Mouse (Mus musculus) hindbrain, embryonic 15.5 days (tissue): Measurements from ENCODE around the gene Hist1h3e. TPM values are rescaled to one million over a fixed set of nuclear protein-coding genes. Genes with fewer than 3 reads are reported as not detected.
"Not testable (repeated sequence)": the region's sequence is repeated elsewhere in the genome, so short reads cannot be mapped to it uniquely, and the experiment has no call there.

Experiments
- ATAC-seq: fragments of 200-750 bp; cut with Nextera tagmentation; 2 replicates; pipeline ENCODE4 v1.8.0; 2017; ENCODE audit warnings: low read depth, moderate number of reproducible peaks, moderate TSS enrichment; ENCODE audit not compliant: low FRiP score
- H3K27ac ChIP-seq: fragments of 300-500 bp; sonication (generic); replicated peaks from 2 replicates; pipeline ENCODE4 v1.5.1; 2015; ENCODE audit warnings: mild to moderate bottlenecking, inconsistent platforms
- H3K27me3 ChIP-seq: fragments of 300-500 bp; sonication (generic); 2 replicates; pipeline ENCODE4 v1.6.1; 2015; ENCODE audit warnings: control low read depth, inconsistent platforms
- H3K36me3 ChIP-seq: fragments of 300-500 bp; sonication (generic); 2 replicates; pipeline ENCODE4 v1.6.1; 2015; ENCODE audit warnings: control low read depth, inconsistent platforms
- H3K4me1 ChIP-seq: fragments of 300-500 bp; sonication (generic); replicated peaks from 2 replicates; pipeline ENCODE4 v1.6.1; 2015; ENCODE audit warnings: control low read depth, inconsistent platforms
- H3K4me2 ChIP-seq: fragments of 300-500 bp; sonication (generic); 2 replicates; pipeline ENCODE4 v1.6.1; 2015; ENCODE audit warnings: moderate library complexity, mild to moderate bottlenecking, inconsistent platforms
- H3K4me3 ChIP-seq: fragments of 300-500 bp; sonication (generic); 2 replicates; pipeline ENCODE4 v1.5.1; 2015; ENCODE audit warnings: mild to moderate bottlenecking, inconsistent platforms
- H3K9ac ChIP-seq: fragments of 300-500 bp; sonication (generic); 2 replicates; pipeline ENCODE4 v1.6.1; 2015; ENCODE audit warnings: inconsistent platforms
- H3K9me3 ChIP-seq: fragments of 300-500 bp; sonication (generic); 2 replicates; pipeline ENCODE4 v1.6.1; 2016; ENCODE audit warnings: control low read depth, inconsistent platforms
- WGBS: fragments of 180-500 bp; shearing (Covaris S2); methylation state at CpG from one replicate; pipeline ENCODE4 v1.1.7; 2015; 5-methylcytosine and 5-hydroxymethylcytosine counted together
- polyA plus RNA-seq: library from polyadenylated mRNA; unstranded; fragments of >200 nt; fragmentation: Nextera tagmentation; extraction: Ambion mirVana; gene quantifications from 2 replicates; pipeline ENCODE4 v1.2.1, GENCODE M21; 2015

The Hist1h3e gene
- polyA plus RNA-seq, 1 experiment from 2014 or later, result 1.5 TPM

DNA sequence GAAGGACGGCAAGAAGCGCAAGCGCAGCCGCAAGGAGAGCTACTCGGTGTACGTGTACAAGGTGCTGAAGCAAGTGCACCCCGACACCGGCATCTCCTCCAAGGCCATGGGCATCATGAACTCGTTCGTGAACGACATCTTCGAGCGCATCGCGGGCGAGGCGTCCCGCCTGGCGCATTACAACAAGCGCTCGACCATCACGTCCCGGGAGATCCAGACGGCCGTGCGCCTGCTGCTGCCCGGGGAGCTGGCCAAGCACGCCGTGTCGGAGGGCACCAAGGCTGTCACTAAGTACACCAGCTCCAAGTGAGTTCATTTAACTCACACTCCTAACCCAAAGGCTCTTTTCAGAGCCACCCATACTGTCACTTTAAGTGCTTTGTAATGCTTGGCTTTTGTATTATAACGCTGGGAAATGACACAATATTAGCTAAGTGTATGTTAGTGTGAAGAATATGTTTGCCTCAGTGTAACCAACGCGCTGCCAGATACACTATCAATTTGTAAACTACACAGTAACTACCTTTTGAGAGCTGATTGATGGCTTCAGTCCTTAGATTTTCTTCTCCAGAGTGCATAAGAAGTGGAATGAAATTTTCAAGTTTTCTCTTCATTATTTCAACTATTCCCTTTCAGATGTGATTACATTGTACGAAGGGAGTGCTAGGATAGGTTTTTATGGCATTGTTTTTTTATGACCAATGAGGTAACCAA, 9.5 kb upstream of the Hist1h3e start:
- not testable (repeated sequence) for H3K9me3 ChIP-seq, H3K27me3 ChIP-seq, H3K36me3 ChIP-seq, ATAC-seq
- Histone ChIP-seq H3K4me1 (peaks cover 38% of the 10 kb centered on the region), H3K9ac (peak overlapping the region; percentile 50), H3K4me3 (peak overlapping the region; percentile 44), H3K4me2 (peak overlapping the region; percentile 58), H3K27ac (peak overlapping the region; percentile 96)
- under 1% methylated on average over 18 of the region's 34 CpGs for WGBS

DNA sequence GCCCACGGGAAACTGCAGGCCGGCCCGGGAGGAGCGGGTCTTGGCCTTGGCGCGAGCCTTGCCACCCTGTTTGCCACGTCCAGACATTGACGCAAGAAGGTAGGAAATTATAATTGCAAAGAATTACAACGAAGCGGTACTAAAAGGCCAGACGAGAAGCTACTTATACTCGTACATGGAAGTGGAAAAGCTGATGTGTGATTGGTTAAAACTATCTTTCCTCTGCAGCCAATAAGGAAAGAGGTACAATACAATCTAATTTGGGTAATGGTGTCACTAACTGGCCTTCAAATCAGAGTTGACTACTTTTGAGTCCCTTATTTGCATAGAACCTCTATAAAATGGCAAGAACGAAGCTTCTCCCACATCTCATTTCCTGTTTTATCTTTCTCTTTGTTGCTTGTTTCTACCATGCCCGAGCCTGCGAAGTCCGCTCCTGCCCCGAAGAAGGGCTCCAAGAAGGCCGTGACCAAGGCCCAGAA, 8.9 kb upstream of the Hist1h3e start, which contains the start of the genes Hist1h2ae and Hist1h2bg:
Gene Hist1h2ae (minus strand): TSS at position 199 of the 482 bp plus-strand sequence.
Gene Hist1h2bg (plus strand): TSS at position 375 of the 482 bp plus-strand sequence.
- WGBS, result 0% methylated on average over 18 of the region's 18 CpGs
- no peaks in the 10 kb centered on the region for H3K27me3 ChIP-seq
- no peaks in the 10 kb centered on the region for H3K9me3 ChIP-seq
- no peaks in the 10 kb centered on the region for H3K36me3 ChIP-seq
- H3K4me1 ChIP-seq, result peaks cover 32% of the 10 kb centered on the region
- peak within 1 kb of the TSS; percentile 58 for H3K4me2 ChIP-seq
- H3K27ac ChIP-seq, result peak within 1 kb of the TSS; percentile 96
- peak within 1 kb of the TSS; percentile 44 for H3K4me3 ChIP-seq
- H3K9ac ChIP-seq, result peak within 1 kb of the TSS; percentile 50
- peak; percentile 96 for ATAC-seq

DNA sequence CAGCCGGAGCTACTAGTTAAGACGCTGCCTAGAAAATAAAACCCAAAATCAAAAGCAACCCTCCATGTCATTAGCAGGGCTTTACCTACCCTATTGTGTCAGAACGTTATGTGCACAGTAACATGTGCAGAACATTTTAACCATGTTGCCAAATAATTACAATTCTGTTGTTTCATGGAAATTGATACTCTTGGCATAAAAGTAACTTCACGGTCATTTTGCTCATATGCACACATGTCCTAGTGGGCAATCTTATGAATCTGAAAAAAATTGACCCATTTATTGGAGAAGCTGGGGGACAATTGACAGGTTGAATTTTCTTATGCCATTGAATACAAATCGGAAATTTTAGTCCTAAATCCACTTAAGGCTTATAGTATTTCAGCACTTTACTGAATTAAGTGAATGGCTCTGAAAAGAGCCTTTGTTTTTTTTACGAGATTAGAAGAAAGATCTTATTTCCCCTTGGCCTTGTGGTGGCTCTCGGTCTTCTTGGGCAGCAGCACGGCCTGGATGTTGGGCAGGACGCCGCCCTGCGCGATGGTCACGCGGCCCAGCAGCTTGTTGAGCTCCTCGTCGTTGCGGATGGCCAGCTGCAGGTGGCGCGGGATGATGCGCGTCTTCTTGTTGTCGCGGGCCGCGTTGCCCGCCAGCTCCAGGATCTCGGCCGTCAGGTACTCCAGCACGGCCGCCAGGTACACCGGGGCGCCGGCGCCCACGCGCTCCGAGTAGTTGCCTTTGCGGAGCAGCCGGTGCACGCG, 8.3 kb upstream of the Hist1h3e start:
- H3K4me2 ChIP-seq, result peak overlapping the region; percentile 58
- H3K9ac ChIP-seq, result peak overlapping the region; percentile 49
- not testable (repeated sequence) for H3K9me3 ChIP-seq, ATAC-seq, H3K27me3 ChIP-seq, H3K36me3 ChIP-seq
- H3K4me1 ChIP-seq, result peaks cover 30% of the 10 kb centered on the region
- peak overlapping the region; percentile 44 for H3K4me3 ChIP-seq
- H3K27ac ChIP-seq, result peak overlapping the region; percentile 96
- WGBS, result 1% methylated on average over 28 of the region's 41 CpGs

DNA sequence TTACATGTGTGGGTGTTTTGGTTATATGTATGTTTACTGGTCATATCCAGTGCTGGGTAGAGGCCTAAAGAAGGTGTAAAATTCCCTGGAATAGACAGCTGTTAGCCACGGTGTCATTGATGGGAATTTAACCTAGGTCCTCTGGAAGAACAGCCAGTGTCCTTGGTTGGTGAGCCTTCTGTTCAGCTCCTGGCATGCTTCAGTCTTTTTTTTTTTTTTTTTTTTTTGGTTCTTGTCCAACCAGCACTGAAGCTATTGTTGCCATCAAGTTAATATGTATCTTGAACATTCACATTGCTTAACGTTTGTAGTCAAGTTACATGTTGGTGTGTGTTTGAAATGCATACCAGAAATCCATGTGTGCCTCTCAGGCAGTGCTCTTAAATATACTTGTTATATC, 2.3 kb upstream of the Hist1h3e start:
- Histone ChIP-seq H3K4me1 (peaks cover 8% of the 10 kb centered on the region), H3K9ac (no peak overlapping the region), H3K4me2 (no peak overlapping the region), H3K36me3 (no peaks in the 10 kb centered on the region), H3K27me3 (no peaks in the 10 kb centered on the region), H3K9me3 (no peaks in the 10 kb centered on the region), H3K27ac (no peak overlapping the region), H3K4me3 (no peak overlapping the region)
- ATAC-seq, result no peak
- WGBS, result 84% methylated on average over 2 of the region's 2 CpGs

DNA sequence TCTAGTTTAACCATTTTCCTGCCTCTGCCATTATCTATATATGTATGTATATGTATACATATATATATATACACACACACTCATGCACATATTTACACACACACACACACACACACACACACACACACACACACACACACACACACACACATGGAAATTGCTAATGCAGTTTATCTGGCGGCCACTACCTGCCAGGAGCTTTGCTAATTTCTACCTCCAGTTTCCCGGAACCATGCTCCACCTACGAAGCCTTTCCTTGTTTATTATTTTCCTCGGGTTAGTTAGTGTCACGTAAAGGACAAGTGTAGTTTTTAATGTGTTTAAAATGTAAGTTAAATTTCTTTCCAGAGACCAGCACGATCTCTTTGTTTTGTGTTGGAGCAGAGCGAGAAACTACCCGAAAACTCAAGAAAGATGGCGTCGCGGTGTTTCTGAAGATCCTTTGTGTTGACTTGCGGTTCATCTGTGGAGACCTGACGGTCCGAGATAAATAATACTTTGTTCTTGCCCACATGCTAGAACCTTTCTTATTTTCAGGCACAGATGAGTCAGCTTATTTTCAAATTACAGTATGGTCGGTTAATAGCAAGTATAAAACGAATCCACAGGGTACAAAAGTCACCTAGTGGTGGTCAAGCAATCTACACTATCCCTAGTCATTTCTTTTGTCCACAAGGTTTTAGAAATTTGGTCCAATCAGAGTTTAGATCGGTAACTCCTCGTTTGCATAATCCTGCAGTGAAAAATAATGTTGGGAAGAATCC, 712 bp upstream of the Hist1h3e start:
- peak; percentile 68 for ATAC-seq
- H3K27ac ChIP-seq, result peak overlapping the region; percentile 97
- H3K9ac ChIP-seq, result peak overlapping the region; percentile 58
- peaks cover 7% of the 10 kb centered on the region for H3K4me1 ChIP-seq
- no peaks in the 10 kb centered on the region for H3K27me3 ChIP-seq
- 3% methylated on average over 18 of the region's 18 CpGs for WGBS
- H3K4me3 ChIP-seq, result peak overlapping the region; percentile 49
- H3K4me2 ChIP-seq, result peak overlapping the region; percentile 78
- no peaks in the 10 kb centered on the region for H3K36me3 ChIP-seq
- no peaks in the 10 kb centered on the region for H3K9me3 ChIP-seq

DNA sequence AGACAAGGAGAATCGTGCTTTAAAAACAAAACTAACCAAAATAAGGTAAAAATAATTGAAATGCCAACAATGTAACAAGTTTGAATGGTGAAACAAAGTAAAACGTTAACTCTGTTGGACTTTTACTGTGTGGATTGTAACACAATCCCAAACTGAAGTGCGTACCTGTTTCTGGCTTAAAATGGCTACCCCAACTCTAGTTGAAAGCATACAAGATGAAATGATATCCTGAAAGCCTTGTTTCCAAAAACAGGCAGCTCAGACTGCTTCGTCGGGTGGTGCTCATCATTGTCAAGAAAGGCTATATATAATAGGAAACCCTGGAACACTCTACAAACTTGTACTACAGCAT, 662 bp downstream of the Hist1h3e start:
- Histone ChIP-seq H3K27ac (peak overlapping the region; percentile 97), H3K4me2 (peak overlapping the region; percentile 78), H3K4me1 (peaks cover 11% of the 10 kb centered on the region), H3K4me3 (peak overlapping the region; percentile 49), H3K9ac (peak overlapping the region; percentile 58; the same call in 1 of the 2 replicates)
- not testable (repeated sequence) for ATAC-seq, H3K9me3 ChIP-seq, H3K36me3 ChIP-seq, H3K27me3 ChIP-seq
- WGBS, result 0% methylated on average over 2 of the region's 5 CpGs

DNA sequence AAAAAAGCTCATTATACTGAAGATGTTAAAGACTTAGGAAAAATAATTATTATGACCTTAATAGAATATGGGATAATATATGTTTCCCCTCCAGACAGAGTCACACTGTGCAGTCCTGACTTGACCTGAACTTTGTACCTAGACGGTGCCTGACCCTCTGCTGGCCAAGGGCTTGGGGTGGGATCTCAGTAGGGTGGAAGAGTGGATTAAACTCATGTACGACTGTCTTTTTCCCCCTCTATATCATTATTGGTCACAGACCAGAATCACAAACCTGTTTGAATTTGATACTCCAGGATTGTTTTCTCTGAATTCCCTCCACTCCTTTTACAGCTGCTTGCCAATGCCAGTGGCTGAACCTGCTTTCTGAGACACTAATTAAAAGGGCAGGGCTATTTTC, 1.5 kb downstream of the Hist1h3e start:
- not testable (repeated sequence) for H3K36me3 ChIP-seq, H3K9ac ChIP-seq, H3K27ac ChIP-seq, H3K27me3 ChIP-seq, H3K9me3 ChIP-seq, H3K4me3 ChIP-seq, ATAC-seq
- H3K4me1 ChIP-seq, result peaks cover 17% of the 10 kb centered on the region
- H3K4me2 ChIP-seq, result 0 out of 2 replicates have a peak overlapping the region, but pooled peaks have one; percentile 4
- WGBS, result 24% methylated on average over 2 of the region's 2 CpGs

DNA sequence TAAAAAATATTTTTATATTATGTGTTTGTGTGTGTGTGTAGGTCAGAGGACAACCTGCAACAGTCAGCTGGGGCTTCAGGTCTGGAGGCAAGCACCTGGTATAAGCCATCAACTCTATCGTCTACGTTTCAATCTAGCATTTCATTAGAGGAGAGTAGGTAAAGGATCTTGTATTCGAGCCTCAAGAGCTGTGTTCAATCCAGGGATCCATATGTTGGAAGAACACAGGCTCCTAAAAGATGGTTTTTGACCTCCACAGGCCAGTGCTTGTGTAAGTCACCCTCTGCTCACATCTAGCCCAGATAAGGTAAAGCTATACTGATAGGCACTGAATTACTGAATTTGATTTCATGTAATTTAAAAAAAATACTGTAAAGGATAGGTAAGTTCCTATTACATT, 5.3 kb downstream of the Hist1h3e start:
- no peak overlapping the region for H3K9ac ChIP-seq
- H3K4me3 ChIP-seq, result no peak overlapping the region
- WGBS, result 75% methylated on average over 3 of the region's 3 CpGs
- no peaks in the 10 kb centered on the region for H3K9me3 ChIP-seq
- ATAC-seq, result no peak
- H3K27me3 ChIP-seq, result no peaks in the 10 kb centered on the region
- 0 out of 2 replicates have a peak overlapping the region, but pooled peaks have one; percentile 100 for H3K4me2 ChIP-seq
- no peaks in the 10 kb centered on the region for H3K36me3 ChIP-seq
- peaks cover 32% of the 10 kb centered on the region for H3K4me1 ChIP-seq
- H3K27ac ChIP-seq, result 0 out of 2 replicates have a peak overlapping the region, but pooled peaks have one; percentile 11

DNA sequence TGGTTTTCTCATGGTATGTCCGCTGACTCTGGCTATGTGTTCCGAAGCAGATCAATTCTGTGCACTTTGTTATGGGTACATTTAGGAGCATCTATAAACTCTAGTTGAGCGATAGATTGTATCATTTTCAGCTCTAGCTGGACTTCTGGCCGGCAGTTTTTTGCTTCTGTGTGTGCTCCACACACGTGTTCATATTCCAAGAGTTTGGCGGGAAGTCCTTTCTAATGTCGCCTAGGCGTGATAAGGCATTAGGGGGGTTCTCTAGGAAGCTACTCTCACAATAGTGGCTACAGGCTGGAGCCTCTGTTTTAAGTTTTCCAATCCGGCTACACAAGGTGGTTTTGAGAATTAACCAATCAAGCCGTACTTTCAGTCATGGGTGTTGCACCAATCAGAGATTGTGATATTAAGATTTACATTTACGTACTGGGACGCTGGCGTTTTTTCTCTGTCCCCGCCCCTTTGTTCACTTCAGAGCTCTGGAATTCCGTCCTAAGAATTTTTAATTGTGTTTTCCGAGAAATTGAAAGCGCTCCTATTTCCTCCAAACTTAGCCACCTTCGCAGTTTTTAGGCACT, 6.2 kb downstream of the Hist1h3e start:
- Histone ChIP-seq H3K4me2 (peak overlapping the region; percentile 100), H3K4me1 (peaks cover 36% of the 10 kb centered on the region), H3K9me3 (no peaks in the 10 kb centered on the region), H3K9ac (peak overlapping the region; percentile 63), H3K4me3 (peak overlapping the region; percentile 53), H3K27ac (peak overlapping the region; percentile 90), H3K27me3 (no peaks in the 10 kb centered on the region), H3K36me3 (no peaks in the 10 kb centered on the region)
- 0% methylated on average over 18 of the region's 18 CpGs for WGBS
- ATAC-seq, result peak; percentile 88

DNA sequence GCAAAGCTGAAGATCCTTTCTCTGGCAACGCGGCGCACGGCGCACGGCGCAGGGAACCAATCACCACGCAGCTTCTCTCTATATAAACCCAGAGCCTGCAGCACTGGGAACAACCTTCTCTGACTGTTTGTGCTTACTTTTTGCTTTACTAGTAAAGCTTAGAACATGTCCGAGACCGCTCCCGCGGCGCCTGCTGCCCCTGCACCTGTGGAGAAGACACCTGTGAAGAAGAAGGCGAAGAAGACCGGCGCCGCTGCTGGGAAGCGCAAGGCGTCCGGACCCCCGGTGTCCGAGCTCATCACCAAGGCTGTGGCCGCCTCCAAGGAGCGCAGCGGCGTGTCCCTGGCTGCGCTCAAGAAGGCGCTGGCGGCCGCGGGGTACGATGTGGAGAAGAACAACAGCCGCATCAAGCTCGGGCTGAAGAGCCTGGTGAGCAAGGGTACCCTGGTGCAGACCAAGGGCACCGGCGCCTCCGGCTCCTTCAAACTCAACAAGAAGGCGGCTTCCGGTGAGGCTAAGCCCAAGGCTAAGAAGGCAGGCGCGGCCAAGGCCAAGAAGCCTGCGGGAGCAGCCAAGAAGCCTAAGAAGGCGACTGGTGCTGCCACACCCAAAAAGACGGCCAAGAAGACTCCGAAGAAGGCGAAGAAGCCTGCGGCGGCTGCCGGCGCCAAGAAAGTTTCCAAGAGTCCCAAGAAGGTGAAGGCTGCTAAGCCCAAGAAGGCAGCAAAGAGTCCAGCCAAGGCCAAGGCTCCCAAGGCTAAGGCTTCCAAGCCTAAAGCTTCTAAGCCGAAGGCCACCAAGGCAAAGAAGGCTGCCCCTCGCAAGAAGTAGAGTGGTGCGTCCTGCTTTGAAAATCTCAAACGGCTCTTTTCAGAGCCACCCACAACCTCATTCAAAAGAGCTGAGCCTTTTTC, 7.0 kb downstream of the Hist1h3e start:
- Histone ChIP-seq H3K36me3 (no peaks in the 10 kb centered on the region), H3K4me2 (peak overlapping the region; percentile 100), H3K9me3 (no peaks in the 10 kb centered on the region), H3K27ac (peak overlapping the region; percentile 90), H3K9ac (peak overlapping the region; percentile 63), H3K27me3 (no peaks in the 10 kb centered on the region), H3K4me1 (peaks cover 38% of the 10 kb centered on the region), H3K4me3 (peak overlapping the region; percentile 53)
- under 1% methylated on average over 53 of the region's 54 CpGs for WGBS
- peak; percentile 79 for ATAC-seq
